Mouse (Mus musculus) 416B (cell line): ENCODE data around the gene Reep3.
A peak's percentile ranks its signal among the peaks of the same experiment; 100 is the strongest.

ENCODE experiments used
- DNase-seq: peaks from one replicate; pipeline ENCODE4 v3.0.0; 2011; ENCODE audit warnings: low read depth

Reep3 gene

DNA sequence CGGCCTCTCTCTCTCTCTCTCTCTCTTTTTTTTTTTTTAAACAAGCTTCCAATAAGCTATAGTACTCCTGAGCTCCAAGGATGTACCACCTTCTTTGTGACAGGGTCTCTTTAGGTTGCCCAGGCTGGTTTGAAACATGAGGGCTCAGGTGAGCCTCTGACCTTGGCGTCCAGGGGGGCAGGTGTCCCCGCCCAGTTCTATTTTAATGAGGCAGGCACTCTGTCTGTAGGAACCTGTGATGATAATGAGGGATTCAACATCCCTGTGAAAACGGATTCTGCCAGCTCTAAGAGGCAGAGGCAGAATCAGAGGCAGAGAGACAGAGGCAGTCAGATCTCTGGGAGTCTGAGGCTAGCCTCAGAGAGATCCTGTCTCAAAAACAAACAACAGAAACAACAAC is 14.2 kb downstream of the Reep3 start:
- no peak for DNase-seq

DNA sequence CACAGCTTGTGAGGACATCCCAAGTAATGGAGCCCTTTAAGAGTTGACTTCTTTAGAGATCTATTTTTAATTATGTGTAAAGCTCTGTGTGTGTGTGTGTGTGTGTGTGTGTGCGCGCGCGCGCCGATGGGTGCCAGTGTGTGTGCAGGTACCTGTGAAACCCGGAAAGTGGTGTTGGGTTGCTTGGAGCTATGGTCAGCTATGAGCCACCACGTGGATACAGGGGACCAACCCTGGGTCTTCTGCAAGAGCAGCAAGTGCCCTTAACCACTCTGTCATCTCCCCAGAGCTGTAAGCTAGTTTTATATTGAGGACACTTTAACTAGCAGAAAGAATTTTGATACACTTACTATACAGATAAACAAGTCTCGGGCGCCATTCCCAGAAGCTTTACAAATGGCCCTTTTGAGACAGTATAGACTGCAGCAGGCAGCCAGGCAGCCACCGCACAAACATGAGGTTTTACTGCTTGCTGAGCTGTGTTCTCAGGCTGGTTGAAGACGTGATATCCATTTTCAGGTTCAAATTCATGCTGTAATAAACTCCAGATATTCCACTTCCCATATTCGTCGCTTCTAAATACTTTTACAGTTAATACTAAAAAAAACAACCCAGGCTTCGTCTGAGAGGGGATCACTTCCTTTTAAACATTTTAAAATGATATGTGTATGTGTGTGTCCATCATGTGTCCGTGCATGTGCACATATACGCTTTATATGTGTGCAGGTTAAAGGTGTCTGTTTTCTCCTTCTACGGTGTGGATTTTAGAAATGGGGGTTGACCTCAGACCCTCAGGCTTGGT is 15.3 kb downstream of the Reep3 start:
- no peak for DNase-seq

DNA sequence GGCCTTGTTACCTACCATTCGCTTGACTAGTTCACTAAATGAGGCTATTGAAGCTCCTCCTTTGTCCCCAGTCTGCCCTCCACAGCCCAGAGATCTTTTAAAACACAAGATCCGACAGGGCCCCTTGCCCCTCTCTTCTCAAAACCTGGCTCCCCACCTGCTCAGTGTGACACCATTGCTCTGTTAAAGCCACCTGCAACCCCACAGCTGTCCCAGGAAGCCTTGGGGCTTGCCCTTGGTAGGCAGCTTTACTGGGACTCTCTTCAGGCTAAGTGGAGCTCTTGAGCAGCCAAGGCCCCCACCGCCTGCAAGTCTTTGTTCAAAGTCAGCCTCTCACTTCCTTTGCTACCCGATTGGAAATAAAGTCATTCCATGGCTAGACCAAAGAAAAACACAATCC is 17.7 kb downstream of the Reep3 start:
- DNase-seq: no peak

DNA sequence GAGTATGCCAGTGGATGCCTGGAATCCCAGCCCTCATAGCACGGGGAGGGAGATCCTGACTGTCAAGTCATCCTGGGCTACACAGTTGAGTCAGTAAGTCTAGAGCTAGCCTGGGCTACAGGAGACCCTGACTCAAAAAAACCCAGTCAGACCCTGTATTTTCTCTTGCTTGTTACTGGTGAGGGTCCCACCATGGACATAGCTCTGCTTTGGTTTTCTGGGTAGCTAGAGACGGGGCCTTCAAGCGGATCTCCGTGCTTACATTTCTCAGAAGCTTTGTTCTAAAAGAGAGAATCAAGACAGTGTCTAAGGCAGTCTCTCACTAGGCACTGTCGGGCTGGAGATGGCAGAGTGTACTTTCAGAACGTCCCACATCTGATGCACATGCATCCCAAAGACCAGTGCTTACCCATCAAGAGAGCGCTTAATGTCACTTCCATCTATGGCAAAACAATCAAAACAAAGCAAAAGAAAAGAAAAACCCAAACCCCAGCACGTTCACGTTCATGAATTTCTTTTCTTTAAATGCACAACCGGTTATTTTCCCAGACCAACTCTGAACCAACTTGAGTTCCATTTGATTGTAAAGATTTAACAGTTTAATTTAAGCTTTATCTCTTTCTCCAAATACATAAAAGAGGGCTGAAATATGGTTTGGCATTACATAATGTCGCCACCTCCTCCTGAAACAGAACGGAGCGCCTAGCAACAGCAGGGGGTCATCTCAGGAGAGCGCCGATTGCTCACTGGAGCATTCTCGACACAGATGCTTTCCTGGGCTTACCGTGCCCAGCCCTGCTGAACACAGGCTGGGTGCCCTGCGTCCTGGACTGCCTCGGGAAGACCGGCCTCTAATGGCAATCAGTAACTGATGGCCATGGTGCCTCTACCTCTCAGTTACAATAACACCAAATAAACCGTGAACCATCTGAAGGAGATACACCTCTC is 20.5 kb downstream of the Reep3 start:
- DNase-seq: no peak

DNA sequence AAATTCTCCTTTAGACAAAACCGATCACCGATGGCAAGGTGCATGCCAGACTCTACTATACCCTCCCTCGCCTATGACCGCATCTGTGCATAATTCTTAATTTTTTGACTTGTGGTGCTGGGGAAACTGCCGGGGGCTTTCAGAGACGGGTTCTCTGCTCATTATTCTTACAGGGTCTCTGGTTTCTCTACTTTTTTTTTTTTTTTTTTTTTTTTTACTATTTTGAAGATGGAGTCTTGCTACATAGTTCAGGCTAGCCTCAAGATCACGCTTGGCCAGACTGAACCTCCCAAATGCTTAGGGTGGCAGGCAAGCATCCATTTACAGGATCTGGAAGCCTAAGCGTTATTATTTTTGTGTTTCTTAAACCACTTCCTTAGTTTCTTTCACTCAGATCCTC is 23.2 kb downstream of the Reep3 start:
- no peak for DNase-seq

DNA sequence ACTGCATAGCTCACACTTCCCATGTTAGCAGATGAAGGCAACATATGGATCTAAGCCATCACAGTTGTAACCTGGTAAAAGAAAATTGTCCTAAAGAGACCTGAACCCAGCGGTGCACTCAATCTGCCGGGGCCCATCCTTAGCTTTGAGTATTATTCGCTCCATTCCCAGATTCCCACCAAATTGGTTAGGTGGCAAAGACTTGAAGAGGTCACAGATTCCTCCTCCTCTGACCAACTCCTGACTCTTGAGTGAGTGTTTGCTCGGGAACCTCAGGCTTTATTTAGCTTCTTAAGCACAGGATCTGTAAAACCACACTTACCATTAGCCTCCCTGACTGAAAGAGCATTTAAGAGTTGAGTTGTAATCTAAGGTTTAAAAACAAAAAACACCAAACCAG is 24.1 kb downstream of the Reep3 start:
- DNase-seq: no peak

DNA sequence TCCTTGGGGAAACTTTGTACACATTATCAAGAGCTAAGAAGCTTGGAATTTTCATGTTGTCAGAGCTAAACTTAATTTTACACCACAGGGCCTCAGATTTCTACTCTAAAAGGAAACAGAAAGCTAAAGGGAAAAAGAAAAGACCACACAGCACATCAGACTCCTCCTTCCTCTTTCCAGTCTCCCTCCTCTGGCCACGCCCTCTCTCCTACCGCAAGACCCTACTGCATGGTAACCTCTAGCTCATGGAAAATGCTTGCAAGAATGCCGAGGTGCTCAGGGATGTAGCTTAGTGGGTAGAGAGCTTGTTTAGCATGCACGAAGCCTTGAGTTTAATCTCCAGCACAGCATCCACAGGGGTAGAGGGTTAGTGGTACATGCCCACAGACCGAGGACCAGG is 24.9 kb downstream of the Reep3 start:
- peak; percentile 68 for DNase-seq

DNA sequence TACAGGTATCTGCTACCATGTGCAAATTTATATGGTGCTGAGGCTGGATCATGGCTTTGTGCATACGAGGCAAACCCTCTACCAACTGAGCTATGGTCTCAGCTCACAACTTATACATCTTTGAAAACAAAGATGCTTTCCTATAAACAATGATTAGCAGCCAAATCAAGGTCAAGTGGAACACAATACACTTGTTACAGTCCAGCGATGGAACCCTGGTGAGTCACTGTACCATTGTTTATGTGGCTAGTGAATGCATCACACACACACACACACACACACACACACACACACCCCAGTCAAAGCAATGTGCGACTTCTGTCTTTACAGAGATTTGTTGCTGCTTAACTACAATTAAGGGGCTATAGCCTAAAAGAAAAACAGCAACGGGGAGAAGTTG is 25.4 kb downstream of the Reep3 start:
- DNase-seq: peak; percentile 55

DNA sequence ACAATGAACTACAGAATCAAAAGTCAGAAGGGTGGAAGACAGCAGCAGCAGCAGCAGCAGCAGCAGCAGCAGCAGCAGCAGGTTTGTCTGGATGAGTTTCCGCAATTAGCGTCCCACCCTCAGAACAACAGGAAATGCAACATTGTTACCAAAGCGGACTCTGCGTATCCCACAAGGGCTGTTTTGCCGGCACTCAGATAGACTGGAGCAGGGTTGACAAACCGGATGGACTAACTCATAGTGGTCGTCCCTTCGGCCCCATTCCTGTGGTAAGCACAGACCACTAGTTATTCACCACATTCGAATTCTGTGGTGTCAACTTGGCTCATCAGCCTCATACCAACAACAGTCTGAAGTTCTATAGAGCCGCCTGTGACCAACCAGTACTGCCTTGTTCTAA is 27.7 kb downstream of the Reep3 start:
- DNase-seq: peak; percentile 93

DNA sequence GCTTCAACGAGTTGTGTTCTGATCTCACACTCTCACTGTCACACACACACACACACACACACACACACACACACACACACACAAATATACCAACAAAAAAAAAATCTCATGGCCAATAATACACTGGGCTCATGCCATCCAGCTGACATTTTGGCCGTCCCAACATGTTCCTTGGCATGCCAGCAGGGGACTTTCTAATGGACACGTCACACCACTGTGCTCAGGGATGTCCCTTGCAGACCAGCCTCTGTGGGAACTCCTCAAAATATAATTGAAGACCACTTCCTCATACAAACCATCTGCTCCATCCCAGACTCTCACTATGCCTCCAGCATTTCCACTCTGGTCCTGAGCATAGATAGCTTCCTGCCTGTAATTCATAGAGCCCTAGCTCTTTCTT is 30.3 kb downstream of the Reep3 start:
- no peak for DNase-seq

DNA sequence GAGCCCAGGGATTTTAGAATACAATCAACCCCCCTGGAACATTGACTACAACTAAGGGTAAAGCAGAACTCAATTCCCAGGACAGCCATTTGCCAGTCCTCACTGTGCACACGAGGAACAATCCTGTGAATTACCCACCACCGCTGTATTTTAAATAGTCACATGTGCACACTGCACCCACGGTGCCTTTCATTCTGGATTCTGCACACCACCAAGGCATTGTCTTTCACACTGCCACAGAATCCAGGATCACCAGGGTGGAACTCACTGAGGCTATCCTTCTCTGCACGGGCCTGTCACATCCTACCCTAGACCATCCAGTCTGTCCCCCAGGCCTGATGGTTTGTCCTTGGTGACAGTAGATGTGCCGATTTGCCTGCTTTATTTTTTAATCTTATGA is 30.8 kb downstream of the Reep3 start:
- DNase-seq: no peak

DNA sequence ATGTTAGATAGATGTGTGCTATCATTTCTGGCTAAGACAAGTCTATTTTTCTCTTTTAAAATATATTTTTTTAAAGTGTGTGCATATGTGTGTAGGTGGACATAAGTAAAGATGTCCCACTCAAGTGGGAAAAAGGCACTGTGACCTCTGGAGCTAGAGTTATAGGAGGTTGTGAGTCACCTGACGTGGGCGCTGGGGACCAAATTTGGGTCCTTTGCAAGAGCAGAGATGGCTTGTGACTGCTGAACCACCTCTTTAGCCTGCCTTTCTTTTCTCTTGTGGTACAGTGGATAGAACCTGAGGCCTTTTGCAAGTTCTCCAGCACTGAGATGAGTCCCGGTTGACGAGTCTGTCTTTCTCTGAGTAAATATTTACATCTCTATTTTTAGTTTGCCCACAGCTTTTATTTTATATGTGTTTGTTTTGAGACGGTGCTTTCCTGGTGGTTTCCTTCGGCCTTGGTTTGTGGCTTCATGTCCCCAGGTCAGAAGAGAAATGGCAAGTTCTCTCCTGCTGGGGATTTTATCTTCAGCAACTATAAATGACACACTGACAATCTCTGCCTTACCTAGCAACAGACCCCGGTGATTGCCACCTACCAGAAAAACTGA is 31.4 kb downstream of the Reep3 start:
- DNase-seq: peak; percentile 54

DNA sequence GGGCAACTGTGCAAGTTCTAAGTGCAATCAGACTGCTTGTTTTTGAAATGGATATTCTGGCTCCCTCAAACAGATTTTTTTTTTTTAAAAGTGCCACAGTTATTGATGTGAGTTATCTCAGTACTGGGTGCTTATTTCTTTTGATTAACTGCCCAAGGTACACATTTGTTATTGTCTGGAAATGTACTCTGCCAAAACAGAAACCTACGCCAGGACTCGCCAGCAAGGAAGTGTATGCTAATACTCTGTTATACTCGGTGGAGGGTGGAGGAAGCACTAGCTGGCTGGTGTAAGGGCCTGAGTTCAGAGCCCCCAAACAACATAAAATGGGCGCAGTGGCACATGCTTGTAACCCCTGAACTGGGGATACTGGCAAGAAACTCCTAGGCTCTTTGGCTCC is 34.9 kb downstream of the Reep3 start:
- no peak for DNase-seq

DNA sequence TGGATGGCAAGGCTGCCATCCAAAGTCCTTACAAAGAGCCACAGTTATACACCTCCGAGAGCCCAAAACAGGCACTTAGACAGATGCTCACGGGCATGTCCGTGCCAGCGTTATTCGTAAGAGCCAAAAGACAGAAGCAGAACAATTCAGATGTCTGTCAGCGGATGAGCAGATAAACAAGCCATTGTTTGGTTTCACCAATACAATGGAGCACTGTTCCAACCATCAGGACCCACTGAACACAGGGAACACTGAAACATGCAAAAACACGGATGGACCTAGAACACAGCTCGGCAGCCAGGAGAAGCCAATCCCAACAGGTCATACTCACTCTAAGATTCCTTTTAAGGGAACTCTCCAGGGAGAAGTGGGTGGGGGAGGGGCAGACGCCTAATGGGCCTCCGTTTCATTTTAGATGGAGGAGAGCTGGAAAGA is 35.4 kb downstream of the Reep3 start:
- no peak for DNase-seq

DNA sequence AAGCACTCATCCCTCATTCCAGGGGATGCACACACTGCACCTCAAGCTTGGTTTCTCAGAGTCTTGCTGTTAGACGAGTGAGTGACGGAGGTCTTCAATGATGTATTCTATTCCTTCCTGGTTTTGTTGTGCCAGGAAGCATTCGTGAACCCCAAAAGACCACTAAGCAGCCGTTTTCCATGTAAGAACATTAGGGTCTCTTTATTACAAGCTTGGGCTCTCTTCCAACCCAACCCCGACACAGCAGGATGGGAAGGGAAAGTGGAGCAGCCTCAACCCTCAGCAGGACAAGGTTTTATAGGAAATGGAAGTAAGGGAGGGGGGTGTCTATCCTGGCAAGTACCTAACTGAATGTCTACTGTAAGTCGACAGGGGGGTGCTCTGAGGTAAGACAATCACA is 38.0 kb downstream of the Reep3 start:
- DNase-seq: no peak

DNA sequence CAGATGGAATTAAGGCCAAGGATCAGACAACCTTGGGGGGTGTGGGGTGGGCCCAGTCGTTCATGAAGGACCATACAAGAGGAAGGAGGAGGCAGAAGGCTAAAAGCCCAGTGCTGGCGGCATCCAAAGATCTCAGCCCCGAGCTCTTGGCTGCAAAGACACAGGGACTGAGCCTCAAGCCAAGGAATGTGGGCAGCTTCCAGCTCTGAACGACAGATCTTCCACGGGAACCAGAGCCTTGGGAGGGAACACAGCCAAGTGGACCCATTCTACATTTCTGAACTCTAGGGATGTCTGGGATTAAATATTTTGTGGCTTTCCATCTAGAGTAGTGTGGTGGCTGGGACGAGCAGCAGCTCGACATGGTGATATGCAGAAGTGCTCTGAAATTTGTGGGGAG is 38.4 kb downstream of the Reep3 start:
- no peak for DNase-seq

DNA sequence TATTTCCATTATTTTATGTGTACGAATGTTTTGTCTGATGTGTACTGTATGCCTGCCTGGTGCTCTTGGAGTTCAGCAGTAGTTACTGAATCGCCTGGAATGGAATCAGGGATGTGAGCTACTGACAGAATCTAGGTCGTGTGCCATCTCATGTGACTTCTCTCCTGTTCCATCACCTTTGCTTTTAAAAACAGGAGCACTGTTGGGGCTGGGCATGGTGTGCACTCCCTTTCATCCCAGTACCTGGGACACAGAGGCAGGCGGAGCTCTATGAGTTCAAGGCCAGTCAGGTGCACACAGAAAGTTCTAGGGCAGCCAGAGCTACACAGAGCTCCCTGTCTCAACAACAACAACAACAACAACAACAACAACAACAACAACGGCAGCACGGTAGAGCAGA is 39.0 kb downstream of the Reep3 start:
- no peak for DNase-seq

DNA sequence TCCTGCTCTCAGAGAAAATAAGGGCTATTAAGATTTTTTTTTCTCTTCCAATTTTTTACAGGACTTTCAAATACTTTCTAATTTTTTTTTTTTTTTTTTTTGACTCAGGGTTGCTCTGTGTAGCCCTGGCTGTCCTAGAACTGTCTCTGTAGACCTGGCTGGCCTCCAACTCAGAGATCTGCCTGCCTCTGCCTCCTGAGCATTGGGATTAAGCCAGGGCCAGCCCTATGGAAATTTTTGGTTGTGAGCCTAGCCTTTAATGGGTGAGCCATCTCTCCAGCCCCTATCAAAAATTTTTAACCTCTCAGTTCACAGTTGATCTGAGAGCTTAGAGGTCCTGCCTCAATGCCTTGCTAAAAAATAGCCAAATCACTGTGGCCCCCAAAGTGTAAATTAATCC is 39.5 kb downstream of the Reep3 start:
- DNase-seq: no peak

DNA sequence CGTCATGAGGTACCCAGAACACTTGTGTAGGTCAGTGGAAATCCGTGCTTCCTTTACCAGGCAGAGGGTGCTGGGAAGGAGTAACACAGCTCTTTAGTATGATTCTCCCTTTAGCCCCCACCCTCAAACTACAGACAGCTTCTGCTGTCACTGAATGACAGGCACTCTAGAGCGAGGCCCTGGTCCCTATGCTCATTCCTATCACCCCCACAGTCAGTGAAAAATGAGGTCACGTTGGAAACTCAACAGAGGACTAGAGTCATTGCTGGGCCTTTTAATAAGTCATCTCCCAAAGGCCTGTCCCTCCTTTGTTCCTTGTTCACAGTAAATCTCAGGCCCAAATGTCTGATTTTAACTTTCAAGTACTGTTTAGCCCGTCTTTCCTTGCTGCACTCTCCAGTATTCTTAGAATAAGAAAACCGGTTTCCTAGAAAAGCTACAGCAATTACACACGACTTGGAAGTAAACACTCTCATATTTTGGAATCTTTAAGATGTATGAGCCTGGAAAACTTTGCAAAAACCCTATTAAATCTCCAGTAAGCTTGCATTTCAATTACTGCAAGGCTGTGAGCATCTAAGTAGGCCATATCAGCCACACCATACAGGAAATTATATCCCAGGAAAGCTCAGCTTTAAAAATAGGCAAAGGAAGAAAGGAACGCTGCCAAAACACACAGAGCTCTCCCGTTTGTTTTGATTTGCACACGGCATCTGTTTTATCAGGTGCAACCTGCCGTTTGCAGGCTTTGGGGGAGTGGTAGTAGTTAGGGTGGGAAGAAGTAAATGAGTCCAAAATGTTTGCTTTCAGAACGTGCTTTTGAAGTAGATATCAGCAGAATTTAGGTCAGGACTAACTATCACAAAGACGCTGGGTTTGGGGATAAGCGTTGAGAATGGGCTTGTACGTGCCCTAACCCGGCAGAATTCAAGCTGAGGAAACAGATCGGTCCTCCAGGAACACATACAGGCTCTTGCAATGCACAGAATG is 40.6 kb downstream of the Reep3 start:
- DNase-seq: no peak

DNA sequence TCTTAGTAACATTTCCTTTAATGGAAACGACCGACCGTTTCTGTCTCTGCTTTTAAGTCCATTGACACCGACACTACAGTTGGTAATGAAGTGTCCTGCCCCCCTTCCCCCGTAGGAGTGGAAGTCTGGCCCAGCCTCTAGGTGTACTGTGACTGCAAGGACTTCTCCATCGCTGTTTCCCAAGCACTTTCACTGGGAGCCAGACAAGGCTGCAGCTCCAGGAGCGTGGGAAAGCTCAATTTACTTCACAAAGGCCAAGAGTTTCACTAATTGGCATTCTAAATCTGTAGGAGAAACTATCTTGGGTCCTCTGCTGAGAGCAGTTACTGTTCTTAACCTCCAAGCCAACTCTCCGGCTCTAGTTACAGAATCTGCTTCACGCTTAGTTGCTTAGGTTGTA is 43.3 kb downstream of the Reep3 start:
- no peak for DNase-seq

DNA sequence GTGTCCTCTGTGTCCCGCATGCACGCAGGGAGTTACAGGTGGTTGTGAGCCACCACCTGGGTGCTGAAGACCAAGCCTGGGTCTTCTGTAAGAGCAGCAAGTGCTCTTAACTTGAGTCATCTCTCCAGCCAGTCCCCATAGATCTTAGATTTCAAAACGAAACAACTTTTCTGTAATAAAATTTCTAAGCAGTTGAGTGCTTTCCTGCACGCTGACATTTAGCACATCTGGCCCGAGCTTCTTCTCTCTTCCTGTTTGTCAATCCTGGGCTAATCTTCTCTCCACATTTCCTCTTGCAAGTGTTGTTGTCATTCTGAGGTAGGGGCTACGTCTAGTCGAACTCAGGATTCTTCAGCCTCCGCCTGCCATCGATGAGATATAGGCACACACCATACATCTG is 44.3 kb downstream of the Reep3 start:
- peak; percentile 51 for DNase-seq

DNA sequence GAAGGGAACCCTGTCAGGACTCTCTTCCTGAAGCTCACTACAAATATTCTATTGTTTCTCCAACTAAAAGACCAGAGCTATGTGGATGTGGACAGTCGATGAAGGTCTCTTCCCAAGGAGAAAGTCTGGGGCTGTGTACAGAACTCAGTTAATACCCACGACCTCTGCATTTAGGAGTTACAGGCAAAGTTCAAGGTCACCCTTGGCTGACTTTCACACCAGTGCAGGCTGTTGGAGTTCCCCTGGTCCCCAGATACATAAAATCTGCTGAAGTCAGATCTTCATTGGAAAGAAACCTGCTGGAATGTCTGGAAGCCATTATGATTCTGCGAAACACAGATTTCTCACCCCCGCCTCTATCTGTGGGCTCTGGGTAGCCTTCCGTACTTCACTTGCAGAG is 45.3 kb downstream of the Reep3 start:
- DNase-seq: no peak
